Mouse (Mus musculus) MEL (cell line): ENCODE results near the gene Acat1. TPM values are rescaled to one million over a fixed set of nuclear protein-coding genes. Genes with fewer than 3 reads are reported as not detected.
A peak's percentile ranks its signal among the peaks of the same experiment; 100 is the strongest.

Experiments
- DNase-seq: peaks from one replicate; pipeline ENCODE4 v3.0.0; 2011; ENCODE audit warnings: low read depth, low spot score
- H3K27ac ChIP-seq: 2 replicates; pipeline ENCODE4 v1.5.1; 2012; ENCODE audit warnings: low read depth, mild to moderate bottlenecking, control low read depth, low read length, moderate library complexity; ENCODE audit not compliant: control insufficient read depth
- H3K27me3 ChIP-seq, 2 experiments: fragments of 150-350 bp in 1 of 2; sonication (generic) in 1 of 2; 2 replicates each; pipeline ENCODE4 v1.6.1; 2012; ENCODE audit warnings: low read length in 2 of 2, mild to moderate bottlenecking in 2 of 2, improper control_type of control experiment in 1 of 2, moderate library complexity in 1 of 2; ENCODE audit not compliant: insufficient read depth in 2 of 2, control insufficient read depth in 1 of 2
- H3K36me3 ChIP-seq, 2 experiments: 2 replicates each; pipeline ENCODE4 v1.6.1; 2012 to 2014; ENCODE audit warnings: low read length in 2 of 2, improper control_type of control experiment in 1 of 2, inconsistent platforms in 1 of 2, mild to moderate bottlenecking in 1 of 2; ENCODE audit not compliant: insufficient read depth in 2 of 2, control insufficient read depth in 1 of 2
- H3K4me1 ChIP-seq, 2 experiments: fragments of 150-350 bp in 1 of 2; sonication (generic) in 1 of 2; 2 replicates each; pipeline ENCODE4 v1.6.1; 2012; ENCODE audit warnings: low read length in 2 of 2, improper control_type of control experiment in 1 of 2, mild to moderate bottlenecking in 1 of 2; ENCODE audit not compliant: insufficient read depth in 2 of 2, control insufficient read depth in 1 of 2
- H3K4me3 ChIP-seq, 2 experiments: fragments of 150-350 bp in 1 of 2; sonication (generic) in 1 of 2; 2 replicates each; pipeline ENCODE4 v1.5.1; 2012; ENCODE audit warnings: low read depth in 2 of 2, low read length in 2 of 2, mild to moderate bottlenecking in 2 of 2, moderate library complexity in 2 of 2, control low read depth in 1 of 2, improper control_type of control experiment in 1 of 2; ENCODE audit not compliant: control insufficient read depth in 1 of 2, insufficient read depth in 1 of 2
- H3K79me2 ChIP-seq: 2 replicates; pipeline ENCODE4 v1.6.1; 2012; ENCODE audit warnings: mild to moderate bottlenecking, low read length, moderate library complexity; ENCODE audit not compliant: control insufficient read depth, poor library complexity, insufficient read depth
- H3K9ac ChIP-seq: 2 replicates; pipeline ENCODE4 v1.6.1; 2012; ENCODE audit warnings: low read depth, mild to moderate bottlenecking, control low read depth, low read length, moderate library complexity; ENCODE audit not compliant: control insufficient read depth, poor library complexity, severe bottlenecking
- H3K9me3 ChIP-seq: fragments of 150-350 bp; sonication (generic); replicated peaks from 2 replicates; pipeline ENCODE4 v1.6.1; 2012; ENCODE audit warnings: mild to moderate bottlenecking, low read length, improper control_type of control experiment, moderate library complexity; ENCODE audit not compliant: insufficient read depth
- CHD2 ChIP-seq: IDR thresholded peaks from 2 replicates; pipeline ENCODE4 v1.6.1; 2011; ENCODE audit warnings: low read length, improper control_type of control experiment
- E2F4 ChIP-seq: IDR thresholded peaks from 2 replicates; pipeline ENCODE4 v1.6.1; 2011; ENCODE audit warnings: low read depth, low read length, improper control_type of control experiment, borderline replicate concordance
- ELF1 ChIP-seq: IDR thresholded peaks from 2 replicates; pipeline ENCODE4 v1.6.1; 2014; ENCODE audit warnings: low read depth, mild to moderate bottlenecking, inconsistent platforms, low read length, improper control_type of control experiment, moderate library complexity
- EP300 ChIP-seq, 2 experiments: IDR thresholded peaks; 2 replicates each; pipeline ENCODE4 v1.6.1; 2011; ENCODE audit warnings: improper control_type of control experiment in 2 of 2, low read length in 2 of 2, low read depth in 1 of 2, mild to moderate bottlenecking in 1 of 2
- ETS1 ChIP-seq: IDR thresholded peaks from 2 replicates; pipeline ENCODE4 v1.6.1; 2012; ENCODE audit warnings: low read depth, mild to moderate bottlenecking, inconsistent platforms, low read length, improper control_type of control experiment, moderate library complexity
- GABPA ChIP-seq: IDR thresholded peaks from 2 replicates; pipeline ENCODE4 v1.6.1; 2012; ENCODE audit warnings: low read depth, mild to moderate bottlenecking, inconsistent platforms, low read length, improper control_type of control experiment, moderate library complexity
- GATA1 ChIP-seq: IDR thresholded peaks from 2 replicates; pipeline ENCODE4 v1.6.1; 2011; ENCODE audit warnings: low read depth, low read length, improper control_type of control experiment
- JUND ChIP-seq: IDR thresholded peaks from 2 replicates; pipeline ENCODE4 v1.6.1; 2011; ENCODE audit warnings: low read depth, mild to moderate bottlenecking, improper control_type of control experiment, low read length
- KAT2A ChIP-seq: conservative IDR thresholded peaks from 2 replicates; pipeline ENCODE4 v1.6.1; 2012; ENCODE audit warnings: low read depth, low read length, improper control_type of control experiment, inconsistent platforms
- MAFK ChIP-seq: IDR thresholded peaks from 2 replicates; pipeline ENCODE4 v1.6.1; 2011; ENCODE audit warnings: low read depth, mild to moderate bottlenecking, low read length, improper control_type of control experiment, borderline replicate concordance
- MAX ChIP-seq: IDR thresholded peaks from 2 replicates; pipeline ENCODE4 v1.6.1; 2011; ENCODE audit warnings: low read length, improper control_type of control experiment
- MAZ ChIP-seq: IDR thresholded peaks from 2 replicates; pipeline ENCODE4 v1.6.1; 2012; ENCODE audit warnings: low read depth, mild to moderate bottlenecking, inconsistent platforms, low read length, improper control_type of control experiment
- MEF2A ChIP-seq: IDR thresholded peaks from 2 replicates; pipeline ENCODE4 v1.6.1; 2014; ENCODE audit warnings: low read depth, mild to moderate bottlenecking, inconsistent platforms, low read length, improper control_type of control experiment; ENCODE audit not compliant: poor library complexity, insufficient replicate concordance, severe bottlenecking; ENCODE audit errors: extremely low read depth
- MXI1 ChIP-seq: IDR thresholded peaks from 2 replicates; pipeline ENCODE4 v1.6.1; 2011; ENCODE audit warnings: mild to moderate bottlenecking, low read depth, low read length, improper control_type of control experiment
- NELFE ChIP-seq: IDR thresholded peaks from 2 replicates; pipeline ENCODE4 v1.6.1; 2011; ENCODE audit warnings: low read depth, low read length, improper control_type of control experiment
- NRF1 ChIP-seq: IDR thresholded peaks from 2 replicates; pipeline ENCODE4 v1.6.1; 2014; ENCODE audit warnings: low read depth, mild to moderate bottlenecking, inconsistent platforms, low read length, improper control_type of control experiment, moderate library complexity; ENCODE audit not compliant: poor library complexity, insufficient read depth, severe bottlenecking
- POLR2A ChIP-seq, 2 experiments: IDR thresholded peaks; 2 replicates each; pipeline ENCODE4 v1.6.1; 2011 to 2012; ENCODE audit warnings: low read length in 2 of 2, mild to moderate bottlenecking in 2 of 2, control low read depth in 1 of 2, improper control_type of control experiment in 1 of 2, low read depth in 1 of 2, moderate library complexity in 1 of 2; ENCODE audit not compliant: control insufficient read depth in 1 of 2, insufficient read depth in 1 of 2, poor library complexity in 1 of 2
- POLR2AphosphoS2 ChIP-seq: IDR thresholded peaks from 2 replicates; pipeline ENCODE4 v1.6.1; 2011; ENCODE audit warnings: low read length, improper control_type of control experiment
- POLR2AphosphoS5 ChIP-seq: IDR thresholded peaks from 2 replicates; pipeline ENCODE4 v1.6.1; 2012; ENCODE audit warnings: low read depth, borderline replicate concordance, mild to moderate bottlenecking, inconsistent platforms, low read length, moderate library complexity, mixed read lengths
- SIN3A ChIP-seq: IDR thresholded peaks from 2 replicates; pipeline ENCODE4 v1.6.1; 2012; ENCODE audit warnings: low read length, improper control_type of control experiment, inconsistent platforms
- TAL1 ChIP-seq: IDR thresholded peaks from 2 replicates; pipeline ENCODE4 v1.6.1; 2012; ENCODE audit warnings: mild to moderate bottlenecking, inconsistent platforms, low read length, moderate library complexity, mixed read lengths
- TBP ChIP-seq: IDR thresholded peaks from 2 replicates; pipeline ENCODE4 v1.8.0; 2011; ENCODE audit warnings: low read depth, low read length, improper control_type of control experiment
- TCF12 ChIP-seq: IDR thresholded peaks from 2 replicates; pipeline ENCODE4 v1.6.1; 2014; ENCODE audit warnings: low read depth, mild to moderate bottlenecking, inconsistent platforms, low read length, improper control_type of control experiment, moderate library complexity
- UBTF ChIP-seq: IDR thresholded peaks from 2 replicates; pipeline ENCODE4 v1.6.1; 2012; ENCODE audit warnings: low read depth, mild to moderate bottlenecking, inconsistent platforms, low read length, improper control_type of control experiment, moderate library complexity, borderline replicate concordance; ENCODE audit not compliant: insufficient read depth
- USF1 ChIP-seq: IDR thresholded peaks from 2 replicates; pipeline ENCODE4 v1.6.1; 2014; ENCODE audit warnings: low read depth, mild to moderate bottlenecking, inconsistent platforms, low read length, improper control_type of control experiment, moderate library complexity
- USF2 ChIP-seq, 2 experiments: IDR thresholded peaks; 2 replicates each; pipeline ENCODE4 v1.6.1; 2011 to 2012; ENCODE audit warnings: improper control_type of control experiment in 2 of 2, low read length in 2 of 2, borderline replicate concordance in 1 of 2, inconsistent platforms in 1 of 2, low read depth in 1 of 2, mild to moderate bottlenecking in 1 of 2; ENCODE audit not compliant: insufficient read depth in 1 of 2
- ZC3H11A ChIP-seq: IDR thresholded peaks from 2 replicates; pipeline ENCODE4 v1.6.1; 2012; ENCODE audit warnings: low read depth, mild to moderate bottlenecking, inconsistent platforms, low read length, improper control_type of control experiment
- ZKSCAN1 ChIP-seq: IDR thresholded peaks from 2 replicates; pipeline ENCODE4 v1.6.1; 2012; ENCODE audit warnings: low read depth, mild to moderate bottlenecking, inconsistent platforms, low read length, improper control_type of control experiment, moderate library complexity
- ZNF384 ChIP-seq: IDR thresholded peaks from 2 replicates; pipeline ENCODE4 v1.6.1; 2012; ENCODE audit warnings: low read depth, mild to moderate bottlenecking, inconsistent platforms, low read length, improper control_type of control experiment
- polyA plus RNA-seq, 2 experiments: library from polyadenylated mRNA; stranded (reverse) in 1 of 2; unstranded in 1 of 2; fragments of >175 nt in 1 of 2; fragments of >200 nt in 1 of 2; gene quantifications; 2 replicates each; pipeline versions ENCODE4 v1.2.1 to v1.2.4; 2012; ENCODE audit warnings: low replicate concordance in 2 of 2, low read depth in 1 of 2; ENCODE audit not compliant: insufficient read length in 2 of 2, insufficient read depth in 1 of 2, missing spikeins in 1 of 2
- total RNA-seq: library from RNA; depleted of rRNA; stranded (reverse); fragments of 300-350 nt; gene quantifications from 2 replicates; pipeline ENCODE4 v1.2.3, GENCODE M21; 2012

Gene Acat1
- total and polyA plus RNA-seq, 3 experiments: 37.4 to 185 (median 41.8) TPM

GRCm38 (mm10) chr9:53596971-53597600 lies 13.1 kb downstream of the Acat1 start:
- H3K36me3 ChIP-seq: peaks cover 0 to 3% of the 10 kb centered on the region in 2 experiments; a peak in 1 of 4 replicates
- no peak for DNase-seq

GRCm38 (mm10) chr9:53594764-53595163 lies 15.4 kb downstream of the Acat1 start:
- Histone ChIP-seq H3K36me3 (peaks cover 0 to 4% of the 10 kb centered on the region in 2 experiments; a peak in 2 of 4 replicates), H3K79me2 (no peaks in the 10 kb centered on the region), H3K9me3 (no peaks in the 10 kb centered on the region), H3K4me1 (no peaks in the 10 kb centered on the region), H3K4me3 (no peak overlapping the region), H3K27ac (no peak overlapping the region), H3K9ac (no peak overlapping the region), H3K27me3 (no peaks in the 10 kb centered on the region)
- DNase-seq: peak; percentile 84
- TF ChIP-seq TAL1 (no peak), POLR2AphosphoS2 (no peak), ZNF384 (no peak), KAT2A (no peak), USF2 (IDR thresholded peaks at IDR 0.05; ENCODE audit: borderline replicate concordance in 1 of 2, insufficient read depth in 1 of 2, low read depth in 1 of 2, low read length in 2 of 2) (no peak), ZKSCAN1 (no peak), SIN3A (0 out of 2 replicates have a peak, but pooled peaks have one; percentile 32), ELF1 (no peak), ZC3H11A (peak; percentile 54; the same call in 1 of the 2 replicates), EP300 (IDR thresholded peaks at IDR 0.05; ENCODE audit: low read depth in 1 of 2, low read length in 2 of 2) (no peak), MAX (no peak), MAZ (no peak), GABPA (no peak), JUND (no peak), UBTF (no peak), ETS1 (0 out of 2 replicates have a peak, but pooled peaks have one; percentile 13), CHD2 (no peak), TCF12 (no peak), TBP (no peak), POLR2AphosphoS5 (no peak), GATA1 (no peak), MEF2A (no peak), E2F4 (no peak), NRF1 (no peak), MXI1 (peak; percentile 48; the same call in 1 of the 2 replicates), POLR2A (IDR thresholded peaks at IDR 0.05; ENCODE audit: control insufficient read depth in 1 of 2, insufficient read depth in 1 of 2, low read depth in 1 of 2, low read length in 2 of 2, poor library complexity in 1 of 2) (no peak)

More at GRCm38 (mm10) chr9:53596971-53597600, 13.1 kb downstream of the Acat1 start:
- TF ChIP-seq USF1 (no peak), TCF12 (no peak), NELFE (no peak), MAZ (no peak), TAL1 (no peak), SIN3A (no peak), USF2 (IDR thresholded peaks at IDR 0.05; ENCODE audit: borderline replicate concordance in 1 of 2, insufficient read depth in 1 of 2, low read depth in 1 of 2, low read length in 2 of 2) (no peak), MAFK (no peak), MAX (no peak), ZNF384 (no peak), NRF1 (no peak), ZKSCAN1 (no peak)
- TF ChIP-seq, all 39 proteins: peak for 0
- Histone ChIP-seq H3K27ac (no peak overlapping the region), H3K4me3 (no peak overlapping the region), H3K79me2 (no peaks in the 10 kb centered on the region), H3K9me3 (no peaks in the 10 kb centered on the region), H3K4me1 (no peaks in the 10 kb centered on the region), H3K27me3 (no peaks in the 10 kb centered on the region), H3K9ac (no peak overlapping the region)
